Mouse (Mus musculus) lung, postnatal 0 days (tissue): Measurements from ENCODE around the gene Ptprn2.

Experiments
- CTCF ChIP-seq: IDR thresholded peaks from 2 replicates; pipeline ENCODE4 v1.5.1; 2016; ENCODE audit warnings: antibody characterized with exemption, mild to moderate bottlenecking
- EP300 ChIP-seq: IDR thresholded peaks from 2 replicates; pipeline ENCODE4 v1.6.1; 2016; ENCODE audit warnings: antibody characterized with exemption, mild to moderate bottlenecking, control low read depth

- TF ChIP-seq CTCF (no peak), EP300 (no peak)
Measured at GRCm38 (mm10) chr12:116752784-116753183, 267.3 kb downstream of the Ptprn2 start.
